Mouse (Mus musculus) midbrain, embryonic 16.5 days (tissue): ENCODE results near the gene Atp6ap1l. TPM values are rescaled to one million over a fixed set of nuclear protein-coding genes. Genes with fewer than 3 reads are reported as not detected.

Experiments
- ATAC-seq: fragments of 200-750 bp; cut with Nextera tagmentation; 2 replicates; pipeline ENCODE4 v1.8.0; 2017; ENCODE audit warnings: moderate TSS enrichment
- H3K27ac ChIP-seq: fragments of 300-500 bp; sonication (generic); 2 replicates; pipeline ENCODE4 v1.5.1; 2014; ENCODE audit warnings: mild to moderate bottlenecking, low read length, mixed read lengths
- H3K27me3 ChIP-seq: fragments of 300-500 bp; sonication (generic); 2 replicates; pipeline ENCODE4 v1.6.1; 2014; ENCODE audit warnings: low read depth, low read length, mixed read lengths; ENCODE audit not compliant: control insufficient read depth, insufficient read depth
- H3K36me3 ChIP-seq: fragments of 300-500 bp; sonication (generic); 2 replicates; pipeline ENCODE4 v1.6.1; 2014; ENCODE audit warnings: mild to moderate bottlenecking, low read length, moderate library complexity, mixed read lengths; ENCODE audit not compliant: control insufficient read depth, insufficient read depth
- H3K4me1 ChIP-seq: fragments of 300-500 bp; sonication (generic); 2 replicates; pipeline ENCODE4 v1.6.1; 2014; ENCODE audit warnings: mild to moderate bottlenecking, low read length, mixed read lengths; ENCODE audit not compliant: control insufficient read depth, insufficient read depth
- H3K4me2 ChIP-seq: fragments of 300-500 bp; sonication (generic); 2 replicates; pipeline ENCODE4 v1.6.1; 2014; ENCODE audit warnings: mild to moderate bottlenecking, low read length, mixed read lengths
- H3K4me3 ChIP-seq: fragments of 300-500 bp; sonication (generic); 2 replicates; pipeline ENCODE4 v1.5.1; 2014; ENCODE audit warnings: low read depth, mild to moderate bottlenecking, low read length, moderate library complexity, mixed read lengths
- H3K9ac ChIP-seq: fragments of 300-500 bp; sonication (generic); 2 replicates; pipeline ENCODE4 v1.6.1; 2014; ENCODE audit warnings: low read depth, low read length, mixed read lengths
- H3K9me3 ChIP-seq: fragments of 300-500 bp; sonication (generic); replicated peaks from 2 replicates; pipeline ENCODE4 v1.6.1; 2014; ENCODE audit warnings: mild to moderate bottlenecking, low read length, mixed read lengths; ENCODE audit not compliant: control insufficient read depth, poor library complexity, severe bottlenecking
- WGBS: fragments of 180-500 bp; shearing (Covaris S2); extraction: QIAGEN DNeasy Blood & Tissue Kit; methylation state at CpG from one replicate; pipeline ENCODE4 v1.1.7; 2014; 5-methylcytosine and 5-hydroxymethylcytosine counted together
- polyA plus RNA-seq: library from polyadenylated mRNA; unstranded; fragments of >200 nt; fragmentation: Nextera tagmentation; extraction: Ambion mirVana; gene quantifications from 2 replicates; pipeline ENCODE4 v1.2.1, GENCODE M21; 2015

Gene Atp6ap1l
- polyA plus RNA-seq, 1 experiment from 2014 or later: 0.44 TPM

GRCm38 (mm10) chr13:90896821-90897220 is 8.3 kb downstream of the Atp6ap1l start:
- Histone ChIP-seq H3K4me2 (no peak overlapping the region), H3K27ac (no peak overlapping the region), H3K9me3 (no peaks in the 10 kb centered on the region), H3K27me3 (no peaks in the 10 kb centered on the region), H3K36me3 (no peaks in the 10 kb centered on the region), H3K4me3 (no peak overlapping the region), H3K4me1 (no peaks in the 10 kb centered on the region), H3K9ac (no peak overlapping the region)
- 89% methylated on average over 12 of the region's 12 CpGs for WGBS
- ATAC-seq: no peak

- H3K9ac ChIP-seq: no peak overlapping the region
- H3K27me3 ChIP-seq: no peaks in the 10 kb centered on the region
- 10% methylated on average over 2 of the region's 2 CpGs for WGBS
- ATAC-seq: peak; percentile 51; the same call in 1 of the 2 replicates
- H3K9me3 ChIP-seq: no peaks in the 10 kb centered on the region
- H3K4me1 ChIP-seq: no peaks in the 10 kb centered on the region
- H3K4me3 ChIP-seq: no peak overlapping the region
- H3K36me3 ChIP-seq: no peaks in the 10 kb centered on the region
- H3K27ac ChIP-seq: no peak overlapping the region
- no peak overlapping the region for H3K4me2 ChIP-seq
Measured at GRCm38 (mm10) chr13:90896098-90896497, 9.1 kb downstream of the Atp6ap1l start.

GRCm38 (mm10) chr13:90894819-90895218 is 10.3 kb downstream of the Atp6ap1l start:
- Histone ChIP-seq H3K27me3 (no peaks in the 10 kb centered on the region), H3K4me2 (no peak overlapping the region), H3K9me3 (no peaks in the 10 kb centered on the region), H3K36me3 (no peaks in the 10 kb centered on the region), H3K27ac (no peak overlapping the region), H3K4me1 (no peaks in the 10 kb centered on the region), H3K9ac (no peak overlapping the region), H3K4me3 (no peak overlapping the region)
- 98% methylated on average over 4 of the region's 4 CpGs for WGBS
- no peak for ATAC-seq

- Histone ChIP-seq H3K4me1 (no peaks in the 10 kb centered on the region), H3K4me3 (no peak overlapping the region), H3K9me3 (no peaks in the 10 kb centered on the region), H3K4me2 (no peak overlapping the region), H3K9ac (no peak overlapping the region), H3K27ac (no peak overlapping the region), H3K36me3 (no peaks in the 10 kb centered on the region), H3K27me3 (no peaks in the 10 kb centered on the region)
- ATAC-seq: no peak
- 90% methylated on average over 5 of the region's 5 CpGs for WGBS
Measured at GRCm38 (mm10) chr13:90890111-90890510, 15.0 kb downstream of the Atp6ap1l start.

- Histone ChIP-seq H3K9ac (peak overlapping the region; percentile 39; the same call in 1 of the 2 replicates), H3K36me3 (no peaks in the 10 kb centered on the region), H3K27me3 (no peaks in the 10 kb centered on the region), H3K4me1 (no peaks in the 10 kb centered on the region), H3K27ac (no peak overlapping the region), H3K4me3 (peak overlapping the region; percentile 40), H3K9me3 (no peaks in the 10 kb centered on the region), H3K4me2 (peak overlapping the region; percentile 78)
- ATAC-seq: peak; percentile 83
- 2% methylated on average over 18 of the region's 18 CpGs for WGBS
Measured at GRCm38 (mm10) chr13:90886568-90886983, 18.6 kb downstream of the Atp6ap1l start.

GRCm38 (mm10) chr13:90885856-90886532 is 19.2 kb downstream of the Atp6ap1l start:
- Histone ChIP-seq H3K27ac (no peak overlapping the region), H3K9ac (no peak overlapping the region; the same call in 1 of the 2 replicates), H3K36me3 (no peaks in the 10 kb centered on the region), H3K9me3 (no peaks in the 10 kb centered on the region), H3K4me1 (no peaks in the 10 kb centered on the region), H3K27me3 (no peaks in the 10 kb centered on the region), H3K4me3 (peak overlapping the region; percentile 40), H3K4me2 (peak overlapping the region; percentile 78)
- ATAC-seq: peak; percentile 70
- 50% methylated on average over 13 of the region's 13 CpGs for WGBS

GRCm38 (mm10) chr13:90881727-90882429 is 23.3 kb downstream of the Atp6ap1l start:
- Histone ChIP-seq H3K27me3 (no peaks in the 10 kb centered on the region), H3K36me3 (no peaks in the 10 kb centered on the region), H3K9ac (no peak overlapping the region), H3K4me3 (no peak overlapping the region), H3K4me1 (no peaks in the 10 kb centered on the region), H3K27ac (no peak overlapping the region), H3K4me2 (no peak overlapping the region), H3K9me3 (no peaks in the 10 kb centered on the region)
- WGBS: 89% methylated on average over 1 of the region's 1 CpGs
- no peak for ATAC-seq

- no peaks in the 10 kb centered on the region for H3K9me3 ChIP-seq
- no peak for ATAC-seq
- no peaks in the 10 kb centered on the region for H3K36me3 ChIP-seq
- H3K4me3 ChIP-seq: no peak overlapping the region
- H3K4me1 ChIP-seq: no peaks in the 10 kb centered on the region
- H3K27ac ChIP-seq: no peak overlapping the region
- WGBS: 66% methylated on average over 4 of the region's 4 CpGs
- H3K27me3 ChIP-seq: no peaks in the 10 kb centered on the region
- H3K9ac ChIP-seq: no peak overlapping the region
- no peak overlapping the region for H3K4me2 ChIP-seq
Measured at GRCm38 (mm10) chr13:90871579-90871978, 33.6 kb downstream of the Atp6ap1l start.

- Histone ChIP-seq H3K27me3 (no peaks in the 10 kb centered on the region), H3K4me2 (no peak overlapping the region), H3K36me3 (no peaks in the 10 kb centered on the region), H3K4me1 (no peaks in the 10 kb centered on the region), H3K4me3 (no peak overlapping the region), H3K27ac (no peak overlapping the region), H3K9me3 (no peaks in the 10 kb centered on the region), H3K9ac (no peak overlapping the region)
- ATAC-seq: no peak
- 26% methylated on average over 4 of the region's 4 CpGs for WGBS
Measured at GRCm38 (mm10) chr13:90869157-90869556, 36.0 kb downstream of the Atp6ap1l start.
